Comparison of ENCODE assay signal across 27 mouse cellular contexts in the genomic region with DNA sequence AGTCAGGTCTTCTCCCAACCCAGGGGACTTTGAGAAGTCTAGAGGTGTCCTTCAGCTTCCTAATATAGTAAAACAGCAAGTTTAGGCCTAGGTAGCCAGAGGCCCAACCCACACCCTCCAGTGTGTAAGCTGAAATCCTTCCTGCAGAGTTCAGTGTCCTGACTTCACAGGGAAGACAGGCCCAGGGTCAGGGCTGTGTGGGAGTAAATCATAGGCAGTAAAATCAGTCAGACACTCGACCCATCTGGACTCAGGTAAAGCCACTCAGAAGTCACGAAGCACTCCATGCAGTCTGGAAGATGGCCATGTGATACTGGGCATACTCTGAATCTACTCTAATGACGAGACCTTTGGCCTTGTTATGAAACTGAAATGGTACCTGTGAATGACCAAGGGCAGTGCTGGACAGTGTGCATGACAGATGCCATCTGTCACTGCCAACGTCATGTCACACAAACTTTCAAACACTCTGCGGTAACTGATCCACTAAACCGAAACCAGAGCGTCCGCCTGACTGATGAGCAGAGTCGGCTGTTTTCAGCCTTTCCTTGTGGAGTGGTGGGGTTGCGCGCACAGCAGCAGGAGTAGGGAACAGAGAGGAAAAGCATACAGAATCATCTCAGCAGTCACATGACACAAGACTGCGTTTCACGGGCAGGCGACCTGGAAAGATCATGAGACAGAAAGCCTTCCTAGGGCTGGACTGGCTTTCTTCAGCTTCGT. TPM values are rescaled to one million over a fixed set of nuclear protein-coding genes. Genes with fewer than 3 reads are reported as not detected.
DNase-seq lines count a peak whose midpoint lies in the region; ATAC-seq and TF ChIP-seq lines count a peak whose summit lies in the region.
"Had no signal": no experiment of that assay in that cellular context is flagged by ENCODE, and none has a peak within 500 bp of the region (broad histone marks: within the 10 kb centered on the region; RNA-seq: fewer than 3 reads in every experiment).

No protein-coding gene starts in this region.

- no peak for DNase-seq in cerebellum, postnatal 14 days
- no peak for DNase-seq in kidney, postnatal 14 days
- peak; percentile 33 for DNase-seq in gonadal fat pad, adult 2 months (ENCODE audit: low read depth)
- DNase-seq in left cerebral cortex, adult 18-20 months (ENCODE audit: low spot score in 2 of 2), result no peak
- DNase-seq: adrenal gland, postnatal 10 days; cerebellum, adult 9-10 months; heart, adult 18-20 months; heart, postnatal 10 days; kidney, adult 9 months; liver; liver, postnatal 0 days; lung, postnatal 10 days; thymus, adult 18-20 months; thymus, postnatal 36 days had no signal

- WGBS in kidney, embryonic 15.5 days, result 38% methylated on average over 15 of the region's 15 CpGs
- 71% methylated on average over 15 of the region's 15 CpGs for whole genome bisulfite sequencing in small intestine, adult 2 months

- H3K27me3 ChIP-seq in kidney, embryonic 15.5 days, result no peaks in the 10 kb centered on the region
- no peaks in the 10 kb centered on the region for H3K27me3 ChIP-seq in small intestine, adult 2 months (ENCODE audit: control insufficient read depth, insufficient read depth, low read length)
- H3K27me3 ChIP-seq: heart, embryonic 12.5 days had no signal

- no peak overlapping the region for H3K9ac ChIP-seq in kidney, embryonic 15.5 days
- H3K9ac ChIP-seq: heart, embryonic 12.5 days; liver, postnatal 0 days had no signal

- TF ChIP-seq POLR2A in small intestine, adult 2 months (IDR thresholded peaks at IDR 0.05; ENCODE audit: low read depth, low read length), result no peak

- H3K36me3 ChIP-seq in kidney, embryonic 15.5 days, result peaks cover 88% of the 10 kb centered on the region
- H3K36me3 ChIP-seq in small intestine, adult 2 months (ENCODE audit: control insufficient read depth, insufficient read depth, low read length), result peaks cover 9% of the 10 kb centered on the region

- H3K4me1 ChIP-seq in kidney, embryonic 15.5 days, result peaks cover 25% of the 10 kb centered on the region; the same call in 1 of the 2 replicates
- H3K4me1 ChIP-seq in small intestine, adult 2 months (ENCODE audit: control insufficient read depth, insufficient read depth, insufficient read length, low read length), result peaks cover 4% of the 10 kb centered on the region; the same call in 1 of the 2 replicates
- H3K4me1 ChIP-seq: forebrain, embryonic 10.5 days; hindbrain, embryonic 10.5 days; limb, embryonic 10.5 days; midbrain, embryonic 10.5 days had no signal

- no peak overlapping the region for H3K4me2 ChIP-seq in kidney, embryonic 15.5 days
- H3K4me2 ChIP-seq: heart, embryonic 12.5 days had no signal

- H3K27ac ChIP-seq in kidney, embryonic 15.5 days, result peak overlapping the region; percentile 46
- peak overlapping the region; percentile 88 for H3K27ac ChIP-seq in small intestine, adult 2 months (ENCODE audit: insufficient read depth, low read depth, low read length)
- H3K27ac ChIP-seq: embryonic facial prominence, embryonic 10.5 days; forebrain, embryonic 10.5 days; hindbrain, embryonic 10.5 days; limb, embryonic 10.5 days; midbrain, embryonic 10.5 days had no signal

- ATAC-seq in cerebellum, adult (ENCODE audit: insufficient number of reproducible peaks, low FRiP score, low TSS enrichment), result peak; percentile 15; the same call in 1 of the 2 replicates
- peak; percentile 71 for ATAC-seq in kidney, embryonic 15.5 days (replicated peaks; ENCODE audit: low FRiP score)
- ATAC-seq: activated CD4-positive, CD25-positive, alpha-beta regulatory T cell, adult 4 months; forebrain, embryonic 16.5 days; hindbrain, embryonic 16.5 days; liver, postnatal 0 days had no signal

- no peaks in the 10 kb centered on the region for H3K9me3 ChIP-seq in kidney, embryonic 15.5 days (replicated peaks)
- H3K9me3 ChIP-seq: embryonic facial prominence, embryonic 10.5 days; forebrain, embryonic 10.5 days; heart, embryonic 12.5 days; hindbrain, embryonic 10.5 days; limb, embryonic 10.5 days; midbrain, embryonic 10.5 days had no signal

- H3K4me3 ChIP-seq in kidney, embryonic 15.5 days (replicated peaks), result no peak overlapping the region
- H3K4me3 ChIP-seq in small intestine, adult 2 months (ENCODE audit: low read depth, low read length), result no peak overlapping the region
- H3K4me3 ChIP-seq: embryonic facial prominence, embryonic 10.5 days; forebrain, embryonic 10.5 days; heart, embryonic 12.5 days; hindbrain, embryonic 10.5 days; limb, embryonic 10.5 days; midbrain, embryonic 10.5 days had no signal

- no peak for TF ChIP-seq CTCF in small intestine, adult 2 months (IDR thresholded peaks at IDR 0.05; ENCODE audit: extremely low read depth, insufficient read length, insufficient replicate concordance, low read depth, low read length)

RNA-seq across cellular contexts. Expression of a gene that starts 39.5 kb away (rescaled TPM):
- 203 and 207 TPM in 2 replicates for polyA plus RNA-seq in kidney, embryonic 15.5 days (2015; fragmentation: Nextera tagmentation; extraction: Ambion mirVana)
- 58.9 and 62.2 TPM in 2 replicates for polyA plus RNA-seq in gonadal fat pad, adult 2 months (2012; rRNA removed)
- polyA plus RNA-seq in small intestine, adult 2 months (2012; rRNA removed), result 15.4 and 24.8 TPM in 2 replicates
- total RNA-seq in left cerebral cortex, adult 18-20 months (2021), result 10 to 100 TPM; 22.7 to 27.6 TPM
- total RNA-seq: neutrophil, adult 5-6 weeks had no signal
